Mouse (Mus musculus): ENCODE measurements around the gene Ppfibp1.

GRCm38 (mm10) chr6:146847402-146847801, 40.9 kb upstream of the Ppfibp1 start:
- TF ChIP-seq CTCF (IDR thresholded peaks at IDR 0.05; ENCODE audit: low read depth, low read length) (no peak), GATA2 (IDR thresholded peaks at IDR 0.05; ENCODE audit: borderline replicate concordance, low read depth, low read length) (no peak), TAL1 (conservative IDR thresholded peaks at IDR 0.05; ENCODE audit: low read depth, low read length) (no peak), POLR2AphosphoS5 (IDR thresholded peaks at IDR 0.05; ENCODE audit: insufficient replicate concordance, low read depth, low read length) (no peak)

Measured in G1E (cell line).